Mouse (Mus musculus) cerebellum, postnatal 10 days (tissue): ENCODE measurements around the gene Rpl36al.
A peak's percentile ranks its signal among the peaks of the same experiment; 100 is the strongest.

Experiments used
- DNase-seq, 2 experiments: peaks; one replicate each; pipeline ENCODE4 v3.0.0; 2021; ENCODE audit warnings: mixed read lengths in 2 of 2

Rpl36al gene

GRCm38 (mm10) chr12:69183583-69184308, at the start of gene Rpl36al, which contains the start of gene Mgat2:
Gene Rpl36al (minus strand): TSS chr12:69184083.
Gene Mgat2 (plus strand): TSS chr12:69184157.
- DNase-seq = peak; percentile 100

DNA sequence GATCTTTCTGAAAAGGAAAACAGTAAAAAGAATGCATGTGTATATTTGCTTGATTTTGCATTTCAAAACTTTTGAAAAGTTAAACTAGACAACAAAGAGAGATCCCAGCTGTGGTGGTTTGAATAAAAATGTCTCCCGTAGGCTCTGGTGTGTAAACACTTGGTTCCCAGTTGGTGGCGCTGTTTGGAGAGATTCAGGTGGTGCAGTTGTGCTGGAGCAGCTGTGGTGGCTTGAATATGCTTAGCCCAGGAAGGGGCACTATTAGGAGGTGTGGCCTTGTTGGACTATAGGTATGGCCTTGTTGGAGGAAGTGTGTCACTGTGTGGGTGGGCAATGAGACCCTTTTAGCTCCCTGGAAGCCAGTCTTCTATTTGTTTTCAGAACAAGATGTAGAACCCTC, 45.4 kb upstream of the Rpl36al start:
- peak; percentile 13 to 15 for DNase-seq

DNA sequence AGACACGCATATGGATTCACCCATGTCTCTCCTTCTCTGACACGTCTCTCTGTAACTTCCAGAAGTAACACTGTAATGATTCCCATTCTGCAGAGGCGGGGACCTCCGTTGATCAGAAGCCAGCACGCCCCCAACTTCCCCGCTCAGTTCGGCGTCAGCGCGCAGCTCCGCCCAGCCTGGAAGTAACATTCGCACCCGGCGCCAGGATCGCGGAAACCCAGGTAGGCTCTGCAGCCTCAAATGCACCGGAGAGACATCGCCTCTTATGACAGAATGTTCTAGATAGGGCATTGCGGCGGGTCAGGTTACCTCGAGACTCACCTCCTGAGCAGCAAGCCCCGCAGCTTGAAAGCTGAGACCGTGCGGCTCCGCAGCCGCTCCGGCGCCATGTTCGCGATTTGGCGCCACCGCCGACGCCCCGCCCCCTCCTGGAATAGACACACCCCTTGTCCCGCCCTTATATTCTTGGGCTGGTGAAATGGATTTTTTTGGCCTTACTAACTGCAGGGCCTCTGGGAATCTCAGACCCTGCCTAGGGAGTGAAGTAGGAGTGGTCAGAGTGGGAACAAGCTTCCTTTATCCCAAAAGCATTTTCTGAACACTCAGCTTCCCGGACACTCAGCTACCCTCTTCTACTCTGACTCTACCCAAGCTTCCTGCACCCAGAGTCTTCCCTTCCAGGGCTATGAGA, 44.0 kb upstream of the Rpl36al start, which contains the start of gene Pole2:
Gene Pole2, minus strand, starts transcription at position 420 of the 691 bp plus-strand sequence.
- peak; percentile 95 to 96 for DNase-seq

DNA sequence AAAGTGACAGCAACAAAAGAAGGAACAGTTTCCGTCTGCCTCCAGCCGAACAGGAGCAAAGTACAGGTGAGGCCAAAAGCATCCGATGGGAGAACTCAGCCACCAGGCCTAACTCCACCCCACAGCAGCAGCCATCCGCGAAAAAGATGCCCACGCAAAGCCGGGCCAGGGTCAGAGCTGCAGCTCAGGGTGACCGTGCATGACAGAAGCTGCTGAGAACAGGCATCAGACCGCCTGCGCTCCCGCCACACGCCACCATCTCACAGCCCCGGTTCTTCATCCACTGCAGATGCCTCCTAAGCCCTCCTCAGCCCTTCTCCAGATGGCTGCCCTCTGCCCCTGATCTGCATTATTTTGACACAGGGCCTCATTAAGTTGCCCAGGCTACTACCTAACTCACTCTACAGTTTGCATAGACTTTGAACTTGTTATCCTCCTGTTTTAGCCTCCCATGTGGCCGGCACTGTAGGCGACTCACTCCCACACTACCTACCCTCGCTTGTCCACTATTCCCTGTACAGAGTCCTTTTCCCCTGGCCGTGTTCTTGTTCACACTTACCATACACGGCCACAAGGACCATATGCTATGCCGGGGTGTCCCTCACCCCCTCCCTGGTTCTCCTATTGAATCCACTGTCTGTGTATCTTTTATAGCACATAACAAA, 36.9 kb upstream of the Rpl36al start:
- DNase-seq = no peak

DNA sequence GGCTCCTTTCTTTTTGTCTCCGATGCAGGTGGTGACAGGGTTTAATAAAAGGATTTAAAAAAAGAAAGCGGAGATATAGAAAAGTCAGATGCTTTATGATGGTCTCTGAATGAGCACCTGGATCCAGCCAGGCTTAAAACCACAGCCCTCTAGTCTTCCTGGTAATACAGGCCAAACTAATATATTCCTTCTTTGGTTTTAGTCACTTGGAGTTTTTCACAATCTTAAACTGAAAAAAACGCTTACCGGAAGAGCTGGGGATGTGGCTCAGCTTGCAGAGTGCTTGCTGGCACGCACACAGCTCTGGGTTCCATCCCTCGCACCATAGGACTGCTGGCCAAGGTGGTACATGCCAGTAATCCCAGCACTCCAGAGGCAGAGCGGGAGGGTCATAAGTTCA, 32.7 kb upstream of the Rpl36al start:
- DNase-seq = no peak

DNA sequence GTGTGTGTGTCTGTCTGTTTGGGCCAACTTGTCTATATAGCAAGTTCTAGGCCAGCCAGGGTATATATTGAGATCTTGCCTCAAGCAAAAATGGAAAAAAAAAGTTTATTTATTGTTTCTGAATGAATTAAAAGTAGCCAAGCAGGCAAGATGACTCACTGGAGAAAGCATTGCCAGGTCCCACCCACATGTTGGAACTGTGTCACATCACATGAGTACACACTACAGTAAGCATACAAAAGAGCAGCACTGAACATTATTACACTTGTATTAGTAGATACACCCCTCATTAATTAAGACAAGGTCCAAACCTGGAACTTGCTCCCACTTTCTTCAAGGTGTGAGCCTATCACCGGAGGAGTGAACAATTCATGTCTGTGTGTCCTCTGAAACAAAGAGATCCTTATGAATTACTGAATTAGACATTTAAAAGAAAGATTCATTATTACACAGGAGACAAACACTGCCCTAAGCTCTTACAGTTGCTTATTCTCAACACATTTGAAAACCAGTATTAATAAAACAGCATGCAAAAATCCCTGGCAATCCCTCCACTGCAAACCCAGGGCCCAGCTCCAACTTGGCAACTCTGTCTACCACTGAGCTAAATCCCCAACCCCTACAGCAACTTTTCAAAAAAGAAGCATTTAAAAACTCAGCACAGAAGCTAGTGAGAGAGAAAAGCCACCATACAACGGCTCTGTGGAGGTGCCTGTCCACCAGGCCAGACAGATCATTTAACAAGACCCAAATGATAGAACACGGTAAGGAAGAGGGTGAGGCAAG, 31.3 kb upstream of the Rpl36al start:
- peak in 1 of 2 experiments; percentile 19 for DNase-seq

DNA sequence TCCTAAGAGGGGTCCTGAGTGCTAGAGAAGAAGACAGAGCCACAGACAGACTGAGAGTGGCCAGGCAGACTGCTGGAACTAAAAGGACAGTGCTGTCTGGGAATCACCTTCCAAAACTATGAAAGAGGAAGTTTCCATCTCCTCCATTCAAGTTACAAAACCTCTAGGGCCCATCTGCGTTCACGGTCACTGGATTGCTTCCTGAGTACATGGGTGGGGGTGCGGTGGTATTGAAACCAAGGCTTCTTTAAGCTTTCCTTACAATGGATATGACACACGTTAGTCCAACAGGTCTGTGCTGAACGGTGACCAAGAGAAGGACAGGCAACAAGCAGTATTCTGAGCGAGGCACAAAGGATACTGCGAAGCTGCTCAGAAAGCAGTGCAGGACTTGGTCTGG, 30.5 kb upstream of the Rpl36al start:
- no peak for DNase-seq

GRCm38 (mm10) chr12:69213186-69213777, 29.4 kb upstream of the Rpl36al start:
- DNase-seq = no peak

- peak; percentile 39 to 43 for DNase-seq
These were observed 27.2 kb upstream of the Rpl36al start for GRCm38 (mm10) chr12:69211057-69211456.

- DNase-seq = no peak
These were observed 26.4 kb upstream of the Rpl36al start for GRCm38 (mm10) chr12:69210056-69210979.

DNA sequence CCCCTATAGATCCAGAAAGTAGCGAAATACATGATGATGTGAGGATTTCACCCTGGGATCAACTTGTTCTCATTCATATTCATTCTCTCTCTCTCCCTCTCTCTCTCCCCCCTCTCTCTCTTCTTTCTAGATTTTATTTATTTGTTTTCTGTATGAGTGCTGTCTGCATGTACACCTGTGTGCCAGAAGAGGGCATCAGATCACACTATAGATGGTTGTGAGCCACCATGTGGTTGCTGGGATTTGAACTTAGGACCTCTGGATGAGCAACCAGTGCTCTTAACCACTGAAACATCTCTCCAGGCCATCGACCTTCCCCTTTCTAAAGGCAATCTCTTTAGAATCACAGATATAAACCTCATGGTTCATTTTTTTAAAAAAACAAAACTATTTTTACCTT, 24.6 kb upstream of the Rpl36al start:
- DNase-seq = no peak

DNA sequence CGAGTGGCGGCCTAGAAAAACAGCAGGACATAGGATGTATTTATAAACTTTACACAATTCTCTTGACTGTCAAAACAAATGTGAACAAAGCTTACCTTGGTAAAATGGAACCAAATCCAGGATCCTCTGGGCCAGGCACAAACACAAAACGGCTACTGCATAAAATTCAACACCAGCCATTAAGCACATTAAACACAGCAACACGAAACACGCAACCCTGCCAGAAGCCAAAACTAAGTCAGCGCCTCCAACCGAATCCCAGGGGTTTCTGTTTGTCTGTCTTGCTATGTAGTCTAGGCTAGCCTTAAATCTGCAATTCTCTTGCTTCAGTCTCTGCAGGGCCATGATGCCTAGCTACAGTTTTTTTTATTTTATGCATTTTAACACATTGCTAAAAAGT, 24.0 kb upstream of the Rpl36al start:
- no peak for DNase-seq

DNA sequence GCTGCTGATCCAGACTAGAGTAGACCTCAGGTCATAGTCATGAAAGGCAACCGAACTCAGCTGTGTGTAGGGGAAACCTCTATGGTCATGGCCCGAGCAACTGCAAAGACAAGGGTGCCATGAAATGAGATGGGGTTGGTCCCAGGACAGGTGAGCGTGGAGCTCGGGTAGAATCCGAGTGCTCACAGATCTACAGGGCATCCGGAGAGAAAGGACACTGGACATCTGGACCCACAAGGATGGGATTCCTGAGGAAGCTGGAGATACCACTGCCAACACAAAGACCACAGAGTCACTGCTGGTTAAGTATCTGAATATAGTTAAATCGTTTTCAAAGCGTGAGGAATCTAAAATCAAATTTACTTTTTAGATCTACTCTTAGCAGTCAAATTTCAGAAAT, 23.5 kb upstream of the Rpl36al start:
- DNase-seq = no peak

GRCm38 (mm10) chr12:69204052-69204833, 20.4 kb upstream of the Rpl36al start, which contains the start of gene Gm49384:
Gene Gm49384 (minus strand): TSS chr12:69204267.
- no peak for DNase-seq

DNA sequence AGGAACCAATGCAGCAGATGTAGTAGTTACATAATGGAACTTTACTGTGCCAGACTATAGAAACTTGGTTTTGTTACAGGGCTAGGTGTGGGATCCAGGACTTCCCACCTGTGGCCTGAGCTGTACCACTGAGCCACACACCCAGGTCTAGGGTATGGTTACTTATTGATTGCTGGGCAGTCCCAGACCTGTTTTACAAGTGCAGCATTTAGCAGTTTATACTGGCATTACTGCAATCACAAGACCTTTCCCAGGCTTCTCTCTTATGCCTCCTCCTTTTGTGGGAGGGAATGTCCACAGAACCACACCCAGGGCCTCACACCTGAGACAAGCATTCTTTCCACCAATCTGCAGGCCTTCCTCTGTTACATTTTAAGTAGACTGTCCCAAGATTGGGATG, 15.1 kb upstream of the Rpl36al start:
- DNase-seq = no peak

DNA sequence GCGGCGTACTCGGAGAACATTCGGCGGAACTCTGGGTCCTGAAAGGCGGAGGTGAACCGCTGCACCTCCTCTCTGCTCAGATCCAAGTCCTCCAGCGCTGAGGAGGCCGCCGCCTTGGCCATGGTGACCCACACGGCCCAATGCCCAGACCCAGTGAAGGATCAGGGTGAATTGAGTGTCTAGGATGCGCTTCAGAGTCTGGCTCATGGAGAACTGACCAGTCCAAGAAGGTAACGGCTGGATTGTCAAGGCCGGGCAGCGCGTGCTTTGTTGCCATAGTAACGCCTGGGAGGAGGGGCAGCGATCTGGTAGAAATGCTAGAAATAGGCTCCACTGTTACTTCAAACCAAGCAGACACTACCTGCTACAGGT, 14.3 kb upstream of the Rpl36al start, which contains the start of gene Dnaaf2:
Gene Dnaaf2, minus strand, starts transcription at position 266 of the 372 bp plus-strand sequence.
- peak; percentile 88 to 89 for DNase-seq

DNA sequence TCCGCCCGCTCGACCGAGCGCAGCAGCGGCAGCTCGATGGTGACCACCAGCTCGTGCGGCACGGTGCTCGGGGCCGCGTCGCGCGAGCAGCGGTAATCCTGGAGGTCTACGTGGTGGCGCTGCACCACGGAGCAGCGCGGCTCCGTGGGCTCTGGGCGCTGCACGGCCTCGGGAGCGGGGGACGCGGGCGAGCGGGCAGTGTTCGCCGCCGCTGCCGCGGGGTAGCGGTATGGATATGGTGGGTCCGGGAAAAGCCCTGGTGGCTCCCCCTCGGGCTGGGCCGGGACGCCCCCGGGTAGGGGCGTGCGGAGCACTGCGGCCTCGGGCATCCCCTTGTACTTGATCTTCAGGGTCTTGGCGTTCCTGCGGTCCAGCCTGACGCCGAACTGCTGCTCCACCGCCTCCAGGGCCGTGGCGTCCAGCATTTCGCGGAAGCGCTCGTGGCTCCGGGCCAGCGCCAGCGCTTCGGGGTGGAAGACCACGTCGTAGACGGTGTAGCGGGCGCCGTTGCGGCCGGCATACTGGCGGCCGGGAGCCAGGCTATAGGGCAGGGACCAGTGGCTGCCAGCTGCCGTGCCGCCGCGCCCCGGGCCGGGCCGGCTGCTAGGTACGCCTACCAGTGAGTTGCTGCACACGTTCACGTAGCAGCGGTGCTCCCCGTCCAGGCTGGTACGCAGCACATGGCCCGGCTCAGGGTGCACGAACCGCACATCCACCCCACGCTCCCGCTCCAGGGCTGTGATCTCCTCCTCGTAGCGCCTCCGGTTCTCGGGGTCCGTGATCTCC, 13.7 kb upstream of the Rpl36al start:
- peak; percentile 81 to 83 for DNase-seq

GRCm38 (mm10) chr12:69196444-69197377, 12.8 kb upstream of the Rpl36al start, which contains the start of gene Gm49383:
Gene Gm49383 (minus strand): TSS chr12:69197104.
- DNase-seq = peak; percentile 84 to 85
